Mouse (Mus musculus) myocyte (in vitro differentiated cells): ENCODE measurements around the gene Grik4. TPM values are rescaled to one million over a fixed set of nuclear protein-coding genes. Genes with fewer than 3 reads are reported as not detected.

ENCODE experiments used
- H3K27me3 ChIP-seq: one replicate; pipeline ENCODE4 v1.6.1; 2011; ENCODE audit not compliant: control insufficient read depth, insufficient read depth, insufficient read length
- H3K36me3 ChIP-seq: one replicate; pipeline ENCODE4 v1.6.1; 2011; ENCODE audit not compliant: control insufficient read depth, insufficient read depth
- H3K4me2 ChIP-seq: one replicate; pipeline ENCODE4 v1.6.1; 2011; ENCODE audit warnings: low read depth, control low read depth
- H3K4me3 ChIP-seq: one replicate; pipeline ENCODE4 v1.5.1; 2011; ENCODE audit warnings: mild to moderate bottlenecking, control low read depth, moderate library complexity
- H3K79me2 ChIP-seq: one replicate; pipeline ENCODE4 v1.6.1; 2011; ENCODE audit not compliant: control insufficient read depth, insufficient read depth
- H3ac ChIP-seq: one replicate; pipeline ENCODE4 v1.6.1; 2011; ENCODE audit not compliant: control insufficient read depth, insufficient read length
- CEBPB ChIP-seq: IDR thresholded peaks from 2 replicates; pipeline ENCODE4 v1.6.1; 2011; ENCODE audit warnings: mild to moderate bottlenecking, moderate library complexity; ENCODE audit not compliant: poor library complexity, insufficient read depth, severe bottlenecking
- E2F4 ChIP-seq: IDR thresholded peaks from one replicate; pipeline ENCODE4 v1.6.1; 2011; ENCODE audit warnings: mild to moderate bottlenecking, control low read depth, moderate library complexity; ENCODE audit not compliant: insufficient read depth
- MAX ChIP-seq: IDR thresholded peaks from one replicate; pipeline ENCODE4 v1.6.1; 2011; ENCODE audit warnings: low read depth, mild to moderate bottlenecking, control low read depth
- MYOD1 ChIP-seq, 3 experiments: IDR thresholded peaks; one replicate each; pipeline ENCODE4 v1.6.1; 2011; ENCODE audit warnings: control low read depth in 2 of 3, low read depth in 2 of 3, mild to moderate bottlenecking in 2 of 3, moderate library complexity in 1 of 3; ENCODE audit not compliant: insufficient read length in 2 of 3, control insufficient read depth in 1 of 3
- MYOG ChIP-seq, 3 experiments: IDR thresholded peaks; one replicate each; pipeline ENCODE4 v1.6.1; 2011; ENCODE audit warnings: control low read depth in 2 of 3, low read depth in 2 of 3, mild to moderate bottlenecking in 2 of 3; ENCODE audit not compliant: insufficient read length in 2 of 3, control insufficient read depth in 1 of 3, insufficient read depth in 1 of 3
- POLR2A ChIP-seq: IDR thresholded peaks from one replicate; pipeline ENCODE4 v1.6.1; 2011; ENCODE audit warnings: low read depth, mild to moderate bottlenecking, control low read depth, moderate library complexity; ENCODE audit not compliant: insufficient read length
- POLR2AphosphoS2 ChIP-seq: IDR thresholded peaks from one replicate; pipeline ENCODE4 v1.6.1; 2011; ENCODE audit warnings: low read depth, control low read depth; ENCODE audit not compliant: insufficient read length
- REST ChIP-seq: IDR thresholded peaks from one replicate; pipeline ENCODE4 v1.6.1; 2011; ENCODE audit warnings: mild to moderate bottlenecking, control low read depth, moderate library complexity; ENCODE audit not compliant: insufficient read depth, insufficient read length
- SRF ChIP-seq: IDR thresholded peaks from one replicate; pipeline ENCODE4 v1.6.1; 2011; ENCODE audit warnings: low read depth; ENCODE audit not compliant: control insufficient read depth, insufficient read length
- TCF12 ChIP-seq: IDR thresholded peaks from one replicate; pipeline ENCODE4 v1.6.1; 2011; ENCODE audit warnings: mild to moderate bottlenecking, control low read depth; ENCODE audit not compliant: poor library complexity, insufficient read depth, severe bottlenecking
- TCF3 ChIP-seq: IDR thresholded peaks from one replicate; pipeline ENCODE4 v1.6.1; 2011; ENCODE audit warnings: low read depth, control low read depth; ENCODE audit not compliant: insufficient read length
- USF1 ChIP-seq: IDR thresholded peaks from one replicate; pipeline ENCODE4 v1.6.1; 2011; ENCODE audit warnings: low read depth, mild to moderate bottlenecking, control low read depth, moderate library complexity
- polyA plus RNA-seq: library from polyadenylated mRNA; unstranded; fragments of >200 nt; fragmentation: generic; extraction: Trizol; gene quantifications from one replicate; pipeline ENCODE4 v1.2.1, GENCODE M21; 2012; ENCODE audit warnings: missing spikeins

Grik4 gene
- polyA plus RNA-seq, 1 experiment = not detected

DNA sequence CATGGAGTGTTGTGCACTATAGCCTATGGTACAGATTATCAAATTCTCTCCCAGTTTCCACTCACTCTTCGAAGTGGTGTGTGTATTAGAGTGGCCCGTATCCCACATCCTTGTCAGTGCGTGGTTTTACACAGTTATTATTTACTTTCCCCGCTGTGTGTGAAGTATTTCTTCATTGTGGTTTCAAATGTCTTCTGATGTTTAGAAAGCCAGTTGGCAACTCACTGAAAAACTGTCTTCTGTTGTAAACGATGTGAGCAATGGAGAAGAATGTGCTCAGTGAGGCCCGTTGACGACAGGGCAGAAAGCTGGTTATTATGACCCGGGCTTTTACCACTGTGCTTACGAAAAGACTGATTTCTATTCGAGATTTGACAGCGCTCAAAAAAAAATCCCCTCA lies 439.7 kb downstream of the Grik4 start:
- no peaks in the 10 kb centered on the region for H3K79me2 ChIP-seq
- peaks cover 12% of the 10 kb centered on the region for H3K27me3 ChIP-seq
- H3K4me2 ChIP-seq = no peak overlapping the region
- no peak overlapping the region for H3ac ChIP-seq
- no peaks in the 10 kb centered on the region for H3K36me3 ChIP-seq
- H3K4me3 ChIP-seq = no peak overlapping the region
- TF ChIP-seq E2F4 = no peak
- TF ChIP-seq REST = no peak
- no peak for TF ChIP-seq USF1
- TF ChIP-seq MAX = no peak
- TF ChIP-seq CEBPB = no peak
- no peak for TF ChIP-seq SRF
- no peak for TF ChIP-seq POLR2A
- no peak for TF ChIP-seq TCF3
- TF ChIP-seq TCF12 = no peak
- no peak for TF ChIP-seq POLR2AphosphoS2
- TF ChIP-seq MYOG (IDR thresholded peaks at IDR 0.05; ENCODE audit: control insufficient read depth in 1 of 3, insufficient read depth in 1 of 3, insufficient read length in 2 of 3, low read depth in 2 of 3) = no peak
- no peak for TF ChIP-seq MYOD1 (IDR thresholded peaks at IDR 0.05; ENCODE audit: control insufficient read depth in 1 of 3, insufficient read length in 2 of 3, low read depth in 2 of 3)

DNA sequence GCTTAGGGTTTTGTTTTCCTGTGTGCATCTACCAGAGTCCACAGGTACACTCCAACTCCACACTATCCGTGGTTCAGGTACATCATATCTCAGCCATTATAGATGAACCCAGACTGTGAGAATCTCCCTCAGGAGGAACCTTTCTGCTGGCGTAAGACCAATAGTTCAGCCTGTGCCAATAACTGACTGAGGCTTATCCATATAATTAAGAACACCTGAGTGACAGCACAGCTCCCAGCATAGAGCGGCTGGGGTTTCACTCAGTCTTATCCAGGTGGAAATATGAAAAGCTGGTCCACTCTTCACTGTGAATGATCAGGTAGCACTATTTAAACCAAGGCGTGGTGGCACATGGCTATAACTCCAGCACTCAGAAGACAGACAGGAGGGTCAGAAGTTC lies 440.6 kb downstream of the Grik4 start:
- Histone ChIP-seq H3K4me3 (no peak overlapping the region), H3ac (no peak overlapping the region), H3K36me3 (no peaks in the 10 kb centered on the region), H3K4me2 (no peak overlapping the region), H3K27me3 (peaks cover 11% of the 10 kb centered on the region), H3K79me2 (no peaks in the 10 kb centered on the region)
- no peak for TF ChIP-seq MYOG (IDR thresholded peaks at IDR 0.05; ENCODE audit: control insufficient read depth in 1 of 3, insufficient read depth in 1 of 3, insufficient read length in 2 of 3, low read depth in 2 of 3)
- TF ChIP-seq MAX = no peak
- no peak for TF ChIP-seq E2F4
- TF ChIP-seq SRF = no peak
- TF ChIP-seq TCF12 = no peak
- no peak for TF ChIP-seq CEBPB
- TF ChIP-seq REST = no peak
- no peak for TF ChIP-seq POLR2A
- no peak for TF ChIP-seq TCF3
- TF ChIP-seq POLR2AphosphoS2 = no peak
- TF ChIP-seq MYOD1 (IDR thresholded peaks at IDR 0.05; ENCODE audit: control insufficient read depth in 1 of 3, insufficient read length in 2 of 3, low read depth in 2 of 3) = no peak
- no peak for TF ChIP-seq USF1

DNA sequence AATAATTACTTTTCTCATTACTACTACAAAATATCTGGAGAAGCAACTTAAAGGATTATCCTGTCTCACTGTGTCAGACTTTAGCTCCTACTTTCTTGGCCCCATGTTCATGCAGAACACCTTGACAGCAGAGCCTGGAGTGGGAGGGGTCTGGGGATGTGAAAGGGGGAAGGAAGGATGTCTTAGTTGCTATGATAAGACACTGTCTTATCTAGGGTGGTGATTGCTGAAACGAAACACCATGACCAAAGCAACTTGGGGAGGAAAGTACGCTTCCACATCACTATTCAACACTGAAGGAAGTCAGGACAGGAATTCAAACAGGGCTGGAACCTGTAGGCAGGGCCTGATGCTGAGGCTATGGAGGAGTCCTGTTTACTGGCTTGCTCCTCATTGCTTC lies 448.0 kb downstream of the Grik4 start:
- H3K79me2 ChIP-seq = no peaks in the 10 kb centered on the region
- no peak overlapping the region for H3ac ChIP-seq
- H3K4me2 ChIP-seq = no peak overlapping the region
- H3K36me3 ChIP-seq = no peaks in the 10 kb centered on the region
- no peaks in the 10 kb centered on the region for H3K27me3 ChIP-seq
- TF ChIP-seq SRF = no peak
- TF ChIP-seq MYOD1 (IDR thresholded peaks at IDR 0.05; ENCODE audit: control insufficient read depth in 1 of 3, insufficient read length in 2 of 3, low read depth in 2 of 3) = no peak
- no peak for TF ChIP-seq E2F4
- TF ChIP-seq USF1 = no peak
- no peak for TF ChIP-seq POLR2AphosphoS2
- no peak for TF ChIP-seq MAX
- TF ChIP-seq TCF12 = no peak
- no peak for TF ChIP-seq REST
- TF ChIP-seq CEBPB = no peak
- TF ChIP-seq POLR2A = no peak
- no peak for TF ChIP-seq TCF3
- TF ChIP-seq MYOG (IDR thresholded peaks at IDR 0.05; ENCODE audit: control insufficient read depth in 1 of 3, insufficient read depth in 1 of 3, insufficient read length in 2 of 3, low read depth in 2 of 3) = no peak
- no peak overlapping the region for H3K4me3 ChIP-seq

DNA sequence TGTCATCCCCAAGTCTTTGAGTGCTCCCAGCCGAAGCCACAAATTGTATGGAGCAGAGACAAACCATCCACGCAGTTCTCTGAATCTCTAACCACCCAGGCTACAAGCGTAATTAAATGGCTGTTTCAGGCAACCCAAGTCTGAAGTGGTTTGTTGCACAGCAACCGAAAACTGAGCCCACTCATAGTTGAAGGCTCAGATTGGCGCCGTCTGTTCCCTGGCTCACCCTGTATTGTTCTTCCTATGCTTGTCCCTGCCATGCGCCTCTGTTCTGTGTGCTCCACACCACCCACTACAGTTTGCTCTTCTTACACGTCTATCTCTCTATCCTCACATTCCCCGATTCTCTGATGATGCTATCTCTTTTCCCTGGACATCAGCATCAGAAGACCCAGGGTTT lies 452.5 kb downstream of the Grik4 start:
- TF ChIP-seq MAX (no peak), POLR2A (no peak), CEBPB (no peak), E2F4 (no peak), TCF3 (no peak), USF1 (no peak), TCF12 (no peak), MYOG (IDR thresholded peaks at IDR 0.05; ENCODE audit: control insufficient read depth in 1 of 3, insufficient read depth in 1 of 3, insufficient read length in 2 of 3, low read depth in 2 of 3) (no peak), POLR2AphosphoS2 (no peak), SRF (no peak), REST (no peak), MYOD1 (IDR thresholded peaks at IDR 0.05; ENCODE audit: control insufficient read depth in 1 of 3, insufficient read length in 2 of 3, low read depth in 2 of 3) (no peak)
- H3K4me2 ChIP-seq = no peak overlapping the region
- no peak overlapping the region for H3K4me3 ChIP-seq
- H3K36me3 ChIP-seq = no peaks in the 10 kb centered on the region
- no peaks in the 10 kb centered on the region for H3K27me3 ChIP-seq
- H3ac ChIP-seq = no peak overlapping the region
- H3K79me2 ChIP-seq = no peaks in the 10 kb centered on the region
